Mouse (Mus musculus) frontal cortex, adult 2 months (tissue): ENCODE data around the gene Ppfia4. TPM values are rescaled to one million over a fixed set of nuclear protein-coding genes. Genes with fewer than 3 reads are reported as not detected.
"Not testable (repeated sequence)": the region's sequence is repeated elsewhere in the genome, so short reads cannot be mapped to it uniquely, and the experiment has no call there.

Source experiments
- DNase-seq, 2 experiments: peaks; one replicate each; pipeline ENCODE4 v3.0.0; 2022; ENCODE audit warnings: low spot score in 1 of 2; ENCODE audit errors: extremely low spot score in 1 of 2
- polyA plus RNA-seq: library from polyadenylated mRNA; depleted of rRNA; stranded (reverse); fragments of >200 nt; gene quantifications from 2 replicates; pipeline ENCODE4 v1.2.3, GENCODE M21; 2012; rRNA removed

Gene Ppfia4
- polyA plus RNA-seq, 1 experiment: 49.4 TPM

GRCm38 (mm10) chr1:134275616-134276464 lies 56.9 kb downstream of the Ppfia4 start:
- DNase-seq: peak in 1 of 2 experiments; percentile 58

DNA sequence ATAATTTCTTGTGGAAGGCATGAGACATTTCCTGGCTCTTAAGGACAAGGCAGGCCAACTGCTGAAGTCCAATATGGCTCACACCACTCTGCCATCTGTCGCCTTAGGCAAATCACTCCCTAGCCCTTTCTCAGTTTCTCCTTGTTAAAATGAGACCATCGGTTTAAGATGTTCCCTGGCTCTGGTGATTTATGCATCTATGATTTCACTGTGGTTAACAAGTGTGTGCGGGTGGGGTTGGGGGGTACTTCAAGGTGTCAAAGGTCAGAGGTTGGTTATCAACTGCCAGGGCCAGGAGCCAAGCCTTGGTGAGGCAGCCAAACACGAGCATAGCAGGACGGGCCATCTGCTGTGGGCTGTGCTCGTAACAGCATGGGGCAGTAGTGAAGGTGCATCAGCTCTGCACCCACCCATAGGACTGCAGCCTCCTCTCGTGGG lies 58.2 kb downstream of the Ppfia4 start:
- no peak for DNase-seq

GRCm38 (mm10) chr1:134273493-134274395 lies 59.0 kb downstream of the Ppfia4 start:
- peak; percentile 56 to 68 for DNase-seq

DNA sequence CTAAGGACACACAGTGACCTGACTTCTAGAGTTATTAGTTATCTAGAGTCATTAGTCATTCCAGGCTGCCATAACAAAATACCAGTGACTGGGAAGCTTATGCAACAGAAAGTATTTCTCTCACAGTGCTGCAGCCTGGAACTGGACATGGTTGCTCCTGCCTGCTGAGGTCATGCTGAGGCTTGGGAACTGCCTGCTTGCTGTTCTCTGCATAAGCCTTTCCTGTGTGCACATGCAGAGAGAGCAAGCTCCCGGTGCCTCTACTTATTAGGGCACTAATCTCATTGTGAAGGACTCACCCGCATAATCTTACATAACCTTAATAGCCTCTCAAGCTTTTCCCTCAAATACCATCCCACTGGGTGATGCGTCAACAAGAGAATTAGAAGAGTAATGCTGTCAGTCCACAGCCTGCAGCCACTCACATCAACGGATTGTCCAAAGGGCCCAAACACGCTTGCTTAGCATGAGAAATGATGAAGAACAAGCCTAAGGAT lies 59.9 kb downstream of the Ppfia4 start:
- no peak for DNase-seq

DNA sequence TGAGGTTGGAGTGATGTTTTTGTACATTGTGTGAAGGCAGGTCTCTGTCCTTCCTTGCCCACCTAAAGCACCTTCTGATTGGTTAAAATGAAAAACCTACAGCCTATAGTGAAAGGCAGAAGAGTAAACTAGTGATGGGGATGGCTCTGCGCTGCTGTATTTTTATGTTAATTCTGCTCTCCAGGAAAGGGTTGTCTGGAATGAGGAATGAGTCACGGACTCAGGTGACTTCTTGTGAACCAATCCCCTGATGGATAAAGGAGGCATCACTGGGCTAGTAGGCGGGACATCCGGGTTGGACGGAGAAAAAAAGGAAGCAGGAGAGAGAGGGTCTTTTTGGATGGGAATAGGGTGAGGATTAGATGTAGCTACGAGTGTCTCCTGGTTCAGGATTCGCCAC lies 62.7 kb downstream of the Ppfia4 start:
- no peak for DNase-seq

GRCm38 (mm10) chr1:134265797-134266196 lies 66.9 kb downstream of the Ppfia4 start:
- no peak for DNase-seq

DNA sequence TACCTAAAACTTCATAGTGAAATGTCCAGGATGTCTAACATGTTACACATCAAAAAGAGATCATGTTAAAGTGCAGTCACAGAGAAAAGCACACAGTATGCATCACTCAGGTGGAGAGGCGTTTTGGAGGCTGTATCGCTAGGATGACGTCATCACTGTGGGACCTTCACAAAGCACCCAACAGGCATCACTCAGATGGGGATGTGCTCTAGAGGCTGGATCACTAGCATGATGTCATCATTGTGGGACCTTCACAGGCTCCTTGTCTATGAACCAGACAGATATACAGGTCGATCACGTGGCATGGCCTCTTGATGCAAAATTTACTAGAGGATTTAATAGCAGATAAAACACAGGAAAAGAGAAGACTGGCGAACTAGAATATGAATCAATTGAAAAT lies 68.4 kb downstream of the Ppfia4 start:
- DNase-seq: no peak

GRCm38 (mm10) chr1:134249681-134250080 lies 83.0 kb downstream of the Ppfia4 start:
- not testable (repeated sequence) for DNase-seq

Other genes with a start within 250 kb of the Ppfia4 start
- 0.22 and 0.23 TPM in 2 replicates for gene Chit1, start 221.7 kb downstream of the Ppfia4 start, polyA plus RNA-seq
- gene Chil1, start 150.8 kb downstream of the Ppfia4 start, polyA plus RNA-seq: 23.1 and 23.6 TPM in 2 replicates
- 0.50 and 1.0 TPM in 2 replicates for gene Mybph, start 139.5 kb downstream of the Ppfia4 start, polyA plus RNA-seq
- 87.1 and 88.6 TPM in 2 replicates for gene Adora1, start 97.5 kb downstream of the Ppfia4 start, polyA plus RNA-seq
- gene Myog, start 42.9 kb downstream of the Ppfia4 start, polyA plus RNA-seq: 0.14 and 0.15 TPM in 2 replicates
- 54.0 and 62.4 TPM in 2 replicates for gene Tmem183a, start 29.1 kb upstream of the Ppfia4 start, polyA plus RNA-seq
- not detected in 2 replicates for gene 4933406M09Rik, start 53.0 kb upstream of the Ppfia4 start, polyA plus RNA-seq
- 14.0 and 15.9 TPM in 2 replicates for gene Cyb5r1, start 72.6 kb upstream of the Ppfia4 start, polyA plus RNA-seq
- gene Adipor1, start 82.5 kb upstream of the Ppfia4 start, polyA plus RNA-seq: 60.4 and 64.3 TPM in 2 replicates
- gene Klhl12, start 122.6 kb upstream of the Ppfia4 start, polyA plus RNA-seq: 26.5 and 28.4 TPM in 2 replicates
- 28.2 and 29.4 TPM in 2 replicates for gene Rabif, start 161.7 kb upstream of the Ppfia4 start, polyA plus RNA-seq
- gene Mgat4e, start 216.8 kb upstream of the Ppfia4 start, polyA plus RNA-seq: 0.08 TPM in 1 of 2 replicates, not detected in the other
- 29.9 and 31.5 TPM in 2 replicates for gene Kdm5b, start 227.2 kb upstream of the Ppfia4 start, polyA plus RNA-seq